Mouse (Mus musculus) lung, postnatal 36 days (tissue): ENCODE measurements at regions not wholly inside any gene's neighbourhood (a gene's known extent, or its start where the extent isn't known, plus 50 kb on each side); places are given as distances from the start of the nearest gene placed in this dataset.

ENCODE experiments used
- DNase-seq: peaks from one replicate; pipeline ENCODE4 v3.0.0; 2022; ENCODE audit warnings: mixed read lengths

DNA sequence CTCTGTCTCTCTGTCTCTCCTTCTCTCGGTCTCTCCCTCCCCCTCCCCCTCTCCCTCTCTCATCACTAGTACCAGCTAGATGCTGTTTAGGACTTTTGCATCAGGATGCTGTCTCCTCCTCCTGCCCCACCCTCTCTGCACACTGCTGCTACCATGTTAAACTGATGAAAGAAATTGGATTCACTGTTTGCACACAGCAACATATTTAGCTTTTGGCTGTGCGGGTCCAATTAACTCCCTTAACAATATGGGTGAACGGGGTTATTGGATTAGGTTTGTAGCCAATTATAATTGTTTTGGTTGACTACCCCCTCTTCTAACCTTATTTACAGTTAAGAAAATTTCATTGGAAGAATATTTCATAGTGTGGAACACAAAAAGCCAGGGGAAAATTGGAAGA, 424.0 kb upstream of the Sorcs1 start:
- no peak for DNase-seq

DNA sequence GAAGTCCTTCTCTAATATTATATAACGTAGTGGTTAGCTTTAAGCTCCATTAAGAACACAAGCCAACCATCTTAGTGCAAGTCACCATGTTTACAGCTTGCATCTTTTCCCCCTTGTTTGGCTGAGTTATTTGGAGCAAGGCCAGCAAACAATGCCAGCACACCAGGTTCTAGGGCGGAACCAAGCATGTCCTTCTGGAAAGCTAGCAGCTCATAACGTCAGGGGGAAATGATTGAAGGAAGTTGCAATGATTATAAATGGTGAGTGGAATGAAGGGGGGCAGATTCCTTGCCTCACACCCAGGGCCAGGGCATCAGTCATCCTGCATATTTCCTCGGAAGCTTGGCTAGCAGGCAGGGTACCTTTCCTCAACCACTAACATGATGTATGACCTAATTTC, 396.3 kb upstream of the Sorcs1 start:
- no peak for DNase-seq

DNA sequence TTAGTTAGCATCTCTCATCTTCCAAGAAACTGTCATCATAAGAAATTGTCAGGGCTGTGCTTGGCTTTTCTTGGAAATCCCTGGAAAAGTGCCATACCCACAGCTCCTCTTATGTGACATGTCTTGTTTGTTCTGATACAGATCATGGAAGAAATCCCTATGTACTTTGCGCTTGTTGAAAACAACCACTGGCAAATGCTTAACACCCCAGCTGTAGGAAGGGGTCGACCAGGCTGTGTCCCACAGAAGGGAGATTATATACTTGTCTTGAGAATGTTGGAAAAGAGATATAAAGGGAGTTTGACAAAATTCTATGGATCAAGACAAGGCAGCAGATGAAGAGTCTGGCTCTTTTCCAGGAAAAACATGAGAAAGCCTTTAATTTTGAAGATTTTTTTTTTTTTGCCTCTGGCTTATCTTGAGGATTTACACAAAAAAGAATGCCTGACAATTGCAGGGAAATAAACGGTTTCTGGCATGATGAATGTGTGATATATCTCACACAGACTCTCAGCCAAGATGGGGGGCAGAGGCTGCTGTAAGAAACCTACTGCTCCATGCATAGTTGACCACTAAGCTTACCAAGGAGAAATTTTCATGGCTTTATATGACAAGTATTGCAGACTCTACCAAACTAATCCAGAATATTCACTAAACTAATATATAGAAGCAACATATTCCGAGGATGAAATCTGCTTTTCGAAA, 381.7 kb upstream of the Sorcs1 start:
- DNase-seq, result no peak

DNA sequence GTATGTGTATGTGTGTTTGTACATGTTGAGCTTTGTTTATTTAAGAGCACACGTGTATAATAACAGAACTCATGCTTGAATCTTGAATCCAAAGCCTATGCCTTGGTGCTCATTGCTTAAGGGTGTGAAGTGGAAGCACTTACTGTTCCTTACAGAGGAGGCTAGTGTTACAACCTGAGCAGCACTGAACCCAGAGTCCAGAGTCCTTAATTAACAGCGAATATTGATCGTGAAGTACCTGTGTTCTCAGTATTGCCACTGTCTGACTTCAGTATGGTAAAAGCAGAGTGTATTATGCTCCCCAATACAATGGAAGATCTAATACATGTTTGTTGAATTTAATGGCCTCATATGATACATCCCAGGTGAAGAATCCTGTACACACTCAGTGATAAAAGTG, 365.1 kb upstream of the Sorcs1 start:
- DNase-seq, result no peak

DNA sequence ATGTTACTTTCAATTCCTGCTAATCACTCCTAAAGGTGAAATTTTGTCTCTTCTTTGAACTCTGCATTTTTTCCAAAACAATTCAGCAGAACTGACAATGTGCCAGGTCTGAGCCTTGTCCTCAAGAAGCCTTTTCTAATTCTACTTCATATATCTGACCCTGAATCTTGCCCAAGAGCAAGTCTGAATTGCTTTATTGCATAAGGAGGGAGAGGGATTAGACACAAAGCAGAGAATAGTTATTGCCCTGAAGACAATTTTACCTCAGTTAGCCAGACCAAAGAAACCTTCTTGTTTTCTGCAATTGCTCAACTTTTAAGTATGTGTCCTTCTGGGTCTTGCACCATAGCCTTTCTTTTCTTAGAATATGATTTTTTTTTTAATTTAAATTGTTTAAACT, 316.0 kb upstream of the Sorcs1 start:
- no peak for DNase-seq

DNA sequence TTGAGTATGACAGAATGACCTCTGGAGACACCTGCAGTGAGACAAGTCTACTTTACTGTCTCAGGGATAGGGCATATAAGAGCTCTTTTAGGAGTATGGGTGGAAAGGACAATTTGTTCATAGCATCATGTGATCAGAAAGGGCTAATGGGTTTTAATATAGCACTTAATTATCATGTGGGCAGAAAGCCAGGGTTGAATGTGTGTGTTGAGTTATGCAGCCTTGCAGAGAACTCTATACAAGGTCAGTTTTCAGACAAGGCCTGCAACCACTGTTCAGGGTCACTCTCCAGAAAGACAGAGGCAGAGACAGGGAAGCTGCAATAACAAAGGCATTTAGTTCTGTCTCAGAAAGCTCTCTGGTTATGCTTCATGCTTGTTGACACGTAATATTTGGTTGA, 292.6 kb upstream of the Sorcs1 start:
- DNase-seq, result no peak

DNA sequence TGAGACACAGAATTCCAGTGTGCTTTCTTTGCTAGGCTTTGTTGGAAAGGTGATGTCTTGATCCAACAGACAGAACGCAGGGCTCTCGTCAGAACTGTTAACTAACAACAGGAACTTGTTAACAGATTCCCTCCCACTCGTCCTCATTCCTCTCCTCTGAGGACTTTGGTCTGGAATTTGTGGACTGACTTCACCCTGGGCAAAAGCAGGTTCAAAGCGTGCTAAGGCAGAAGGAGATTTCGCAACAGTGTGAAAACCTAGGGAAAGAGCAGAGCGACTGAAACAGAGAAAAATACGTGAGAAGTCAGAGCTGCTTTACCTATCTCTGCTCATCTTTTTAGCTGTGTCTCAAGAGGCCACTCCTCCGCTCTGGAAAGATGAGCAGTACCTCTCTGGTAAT, 283.5 kb upstream of the Sorcs1 start:
- DNase-seq, result peak; percentile 0

DNA sequence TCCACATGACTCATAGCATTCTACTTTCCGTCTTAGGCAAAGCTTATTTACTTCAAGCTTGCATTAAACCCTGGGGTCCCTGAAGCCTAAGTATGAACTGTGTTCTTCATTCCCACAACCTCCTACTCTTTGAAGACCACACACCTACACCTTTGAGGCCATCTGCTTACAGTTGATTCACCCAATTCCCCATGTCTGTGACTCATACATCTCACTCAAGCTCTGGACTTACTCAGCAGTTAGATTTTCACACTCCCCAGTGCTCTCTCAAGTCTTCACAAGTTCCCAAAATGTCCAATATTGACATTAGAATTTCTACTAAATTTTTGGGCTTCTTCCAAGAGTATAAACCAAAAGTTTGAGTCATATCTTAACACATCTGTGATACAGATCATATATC, 266.6 kb upstream of the Sorcs1 start:
- no peak for DNase-seq

DNA sequence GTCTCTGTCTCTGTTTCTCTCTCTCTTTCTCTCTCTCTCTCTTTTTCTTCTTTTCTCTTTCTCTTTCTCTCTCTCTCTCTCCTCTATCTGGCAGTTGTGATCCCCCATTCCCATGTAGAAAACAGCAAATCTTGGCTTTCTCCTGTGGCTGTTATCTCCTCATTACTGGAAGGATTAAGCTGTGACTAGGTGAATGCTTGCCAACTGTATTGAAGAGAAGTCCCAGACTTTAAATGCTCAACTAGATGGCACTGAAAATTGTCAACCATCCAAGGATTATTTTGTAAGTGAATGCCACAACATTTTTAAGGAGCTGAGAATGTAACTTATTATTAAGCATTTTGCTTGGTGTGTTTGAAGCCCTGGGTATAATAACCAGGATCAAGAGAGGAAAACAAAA, 233.2 kb upstream of the Sorcs1 start:
- DNase-seq, result no peak

DNA sequence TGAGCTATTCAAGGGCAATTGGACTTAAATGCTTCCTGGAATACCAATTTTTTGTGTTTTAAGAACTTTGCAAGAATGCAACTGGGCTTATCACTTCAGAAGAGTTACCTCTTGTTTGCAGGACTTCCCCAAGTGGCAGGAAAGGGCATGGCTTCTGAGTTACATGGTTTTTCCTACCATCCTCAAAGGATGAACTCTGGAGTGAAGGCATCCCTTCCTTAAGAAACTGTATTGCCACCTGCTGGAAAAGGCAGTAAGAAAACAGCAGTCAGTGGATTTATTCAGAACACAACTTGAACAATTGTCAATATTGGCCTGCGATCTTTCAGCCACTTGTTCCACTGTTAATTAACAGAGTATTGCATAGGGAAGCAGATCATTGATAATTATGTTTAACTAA, 232.2 kb upstream of the Sorcs1 start:
- DNase-seq, result no peak

DNA sequence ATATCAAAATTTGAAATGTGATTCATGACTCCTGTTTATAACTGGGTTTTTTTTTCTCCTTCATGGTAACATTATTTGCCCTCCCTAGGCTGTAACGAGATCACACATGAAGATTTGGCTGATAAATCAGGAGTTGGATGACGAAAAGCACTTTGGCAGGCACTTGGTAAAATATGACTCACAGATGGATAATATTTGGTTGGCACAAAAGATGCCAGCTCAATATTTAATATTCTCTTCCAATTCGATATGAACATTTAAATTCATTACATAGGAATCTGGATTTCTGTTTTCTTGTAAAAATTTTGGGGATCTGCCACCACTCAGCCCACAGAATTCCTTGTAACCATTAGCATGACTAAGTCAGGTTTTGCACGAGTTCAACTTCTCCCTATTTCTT, 230.3 kb upstream of the Sorcs1 start:
- DNase-seq, result no peak

DNA sequence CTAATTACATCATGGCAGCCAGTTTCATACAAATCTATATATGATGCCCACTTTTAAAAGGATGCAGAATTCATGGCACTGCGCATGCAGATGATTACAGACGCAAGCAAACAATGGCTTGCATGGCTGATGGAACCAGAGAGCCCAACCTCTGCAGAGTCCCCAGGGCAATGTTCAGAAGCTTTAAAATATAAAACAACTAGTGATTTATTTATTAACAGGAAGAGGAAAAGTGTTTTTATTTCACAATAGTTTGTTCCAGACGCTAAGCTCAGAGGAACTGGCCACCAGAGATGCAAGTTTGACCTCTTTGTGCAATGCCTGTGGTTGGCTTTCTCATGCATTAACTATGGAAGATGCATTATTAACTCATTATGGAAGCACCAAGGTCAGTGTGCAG, 215.3 kb upstream of the Sorcs1 start:
- no peak for DNase-seq

DNA sequence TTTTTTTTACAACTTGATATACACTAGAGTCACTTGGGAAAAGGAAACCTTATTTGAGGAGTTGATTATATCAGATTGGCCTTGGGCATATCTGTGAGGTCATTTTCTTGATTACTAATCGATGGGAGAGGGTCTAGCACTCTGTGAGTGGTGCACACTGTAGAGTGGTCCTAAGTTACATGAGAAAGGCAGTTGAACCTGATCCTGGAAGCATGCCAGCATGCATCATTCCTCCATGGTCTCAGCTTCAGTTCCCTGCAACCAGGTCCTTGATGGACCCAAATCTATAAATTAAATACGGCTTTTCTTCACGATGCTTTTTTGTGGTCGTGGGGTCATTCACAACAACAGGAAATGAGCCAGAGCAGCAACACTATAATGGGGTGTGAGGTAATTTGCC, 194.2 kb upstream of the Sorcs1 start:
- no peak for DNase-seq

DNA sequence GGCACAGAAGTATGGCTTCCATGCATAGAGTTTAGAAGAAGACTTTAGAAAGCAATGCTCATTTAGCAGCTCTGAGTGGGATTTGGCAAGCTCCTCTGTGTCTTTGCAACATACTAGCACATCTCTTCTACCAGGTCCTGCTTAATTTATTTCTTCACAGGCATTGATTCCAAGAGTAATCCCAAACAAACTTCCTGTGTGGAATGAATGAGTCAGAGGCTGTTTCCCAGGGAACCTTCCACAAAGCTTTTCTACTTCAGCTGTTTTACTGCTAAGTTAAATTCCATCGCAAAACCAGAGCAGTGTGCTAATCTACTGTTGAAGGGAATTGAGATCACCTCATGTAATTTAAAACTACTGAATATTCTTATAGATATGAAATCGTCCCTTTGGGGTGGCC, 193.7 kb upstream of the Sorcs1 start:
- no peak for DNase-seq

DNA sequence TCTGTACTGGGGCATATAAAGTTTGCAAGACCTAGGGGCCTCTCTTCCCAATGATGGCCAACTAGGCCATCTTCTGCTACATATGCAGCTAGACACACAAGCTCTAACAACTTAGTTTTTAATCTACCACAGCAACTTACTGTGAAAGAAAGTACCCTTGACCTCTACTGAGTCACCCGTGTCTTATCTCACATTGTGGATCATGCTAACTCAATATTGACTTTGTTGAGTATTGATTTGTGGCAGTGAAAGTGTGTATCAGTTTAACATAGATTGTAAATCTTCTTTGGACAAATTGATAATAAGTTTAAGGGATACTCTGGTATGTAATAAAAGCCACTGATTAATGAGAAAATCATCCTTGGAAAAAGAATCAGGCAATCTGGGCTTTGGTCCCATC, 176.4 kb upstream of the Sorcs1 start:
- no peak for DNase-seq

DNA sequence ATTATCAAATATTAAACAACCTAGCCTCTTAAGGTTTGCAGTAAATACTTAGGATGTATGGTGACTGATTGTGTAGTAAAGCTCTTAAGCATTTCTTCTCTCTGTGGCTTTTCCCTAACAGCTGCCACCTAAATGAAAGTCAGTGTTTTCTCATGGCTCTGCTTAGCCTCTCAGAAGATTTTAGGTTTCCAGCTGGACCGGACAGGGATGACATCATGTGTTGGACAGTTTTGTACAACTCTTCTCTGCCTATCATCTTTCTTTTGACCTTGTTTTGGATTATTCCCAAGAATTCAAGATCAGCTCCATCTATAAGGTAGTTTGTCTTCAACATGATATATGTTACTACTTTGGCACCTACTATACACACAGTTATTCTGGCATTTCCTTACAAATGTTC, 162.1 kb upstream of the Sorcs1 start:
- DNase-seq, result no peak
